Mouse (Mus musculus) midbrain, embryonic 15.5 days (tissue): ENCODE data around the gene Ttc34. TPM values are rescaled to one million over a fixed set of nuclear protein-coding genes. Genes with fewer than 3 reads are reported as not detected.

Experiments
- ATAC-seq: fragments of 200-750 bp; cut with Nextera tagmentation; replicated peaks from 2 replicates; pipeline ENCODE4 v1.8.0; 2017; ENCODE audit warnings: moderate TSS enrichment
- H3K27ac ChIP-seq: fragments of 300-500 bp; sonication (generic); 2 replicates; pipeline ENCODE4 v1.5.1; 2015; ENCODE audit warnings: mild to moderate bottlenecking, inconsistent platforms
- H3K27me3 ChIP-seq: fragments of 300-500 bp; sonication (generic); replicated peaks from 2 replicates; pipeline ENCODE4 v1.6.1; 2015; ENCODE audit warnings: inconsistent platforms
- H3K36me3 ChIP-seq: fragments of 300-500 bp; sonication (generic); replicated peaks from 2 replicates; pipeline ENCODE4 v1.6.1; 2015; ENCODE audit warnings: inconsistent platforms
- H3K4me1 ChIP-seq: fragments of 300-500 bp; sonication (generic); 2 replicates; pipeline ENCODE4 v1.6.1; 2015; ENCODE audit warnings: inconsistent platforms
- H3K4me2 ChIP-seq: fragments of 300-500 bp; sonication (generic); 2 replicates; pipeline ENCODE4 v1.6.1; 2015; ENCODE audit warnings: inconsistent platforms, mild to moderate bottlenecking, moderate library complexity
- H3K4me3 ChIP-seq: fragments of 300-500 bp; sonication (generic); 2 replicates; pipeline ENCODE4 v1.5.1; 2015; ENCODE audit warnings: mild to moderate bottlenecking, inconsistent platforms
- H3K9ac ChIP-seq: fragments of 300-500 bp; sonication (generic); 2 replicates; pipeline ENCODE4 v1.6.1; 2015; ENCODE audit warnings: mild to moderate bottlenecking, inconsistent platforms
- H3K9me3 ChIP-seq: fragments of 300-500 bp; sonication (generic); 2 replicates; pipeline ENCODE4 v1.6.1; 2016; ENCODE audit warnings: inconsistent platforms
- WGBS: fragments of 180-500 bp; shearing (Covaris S2); methylation state at CpG from one replicate; pipeline ENCODE4 v1.1.7; 2015; ENCODE audit warnings: mixed read lengths; 5-methylcytosine and 5-hydroxymethylcytosine counted together
- polyA plus RNA-seq: library from polyadenylated mRNA; unstranded; fragments of >200 nt; fragmentation: Nextera tagmentation; extraction: Ambion mirVana; gene quantifications from 2 replicates; pipeline ENCODE4 v1.2.1, GENCODE M21; 2015

The Ttc34 gene
- polyA plus RNA-seq, 1 experiment from 2014 or later, result 1.6 TPM

GRCm38 (mm10) chr4:154907833-154908232 lies 70.6 kb downstream of the Ttc34 start:
- 44% methylated on average over 17 of the region's 17 CpGs for WGBS
- H3K9me3 ChIP-seq, result no peaks in the 10 kb centered on the region
- H3K9ac ChIP-seq, result no peak overlapping the region
- no peaks in the 10 kb centered on the region for H3K36me3 ChIP-seq
- no peak overlapping the region for H3K4me3 ChIP-seq
- H3K27me3 ChIP-seq, result no peaks in the 10 kb centered on the region
- peak overlapping the region; percentile 7; the same call in 1 of the 2 replicates for H3K4me2 ChIP-seq
- no peak overlapping the region for H3K27ac ChIP-seq
- ATAC-seq, result 0 out of 2 replicates have a peak, but pooled peaks have one; percentile 60
- peaks cover 10% of the 10 kb centered on the region for H3K4me1 ChIP-seq

- WGBS, result 91% methylated on average over 5 of the region's 5 CpGs
- Histone ChIP-seq H3K4me3 (no peak overlapping the region), H3K4me2 (no peak overlapping the region), H3K4me1 (peaks cover 10% of the 10 kb centered on the region), H3K9ac (no peak overlapping the region), H3K27ac (no peak overlapping the region), H3K36me3 (no peaks in the 10 kb centered on the region), H3K9me3 (no peaks in the 10 kb centered on the region), H3K27me3 (no peaks in the 10 kb centered on the region)
- no peak for ATAC-seq
Observed at GRCm38 (mm10) chr4:154908490-154908889, 71.2 kb downstream of the Ttc34 start.

- ATAC-seq, result no peak
- Histone ChIP-seq H3K27me3 (no peaks in the 10 kb centered on the region), H3K4me1 (peaks cover 4% of the 10 kb centered on the region), H3K27ac (no peak overlapping the region), H3K4me3 (no peak overlapping the region), H3K9ac (no peak overlapping the region), H3K4me2 (no peak overlapping the region), H3K36me3 (no peaks in the 10 kb centered on the region), H3K9me3 (no peaks in the 10 kb centered on the region)
- 15% methylated on average over 15 of the region's 15 CpGs for WGBS
Observed at GRCm38 (mm10) chr4:154910606-154911522, 73.6 kb downstream of the Ttc34 start.

- WGBS, result 75% methylated on average over 2 of the region's 2 CpGs
- H3K9ac ChIP-seq, result no peak overlapping the region
- ATAC-seq, result no peak
Observed at GRCm38 (mm10) chr4:154911644-154912043, 74.4 kb downstream of the Ttc34 start.

GRCm38 (mm10) chr4:154913845-154914244 lies 76.6 kb downstream of the Ttc34 start:
- H3K4me1 ChIP-seq, result no peaks in the 10 kb centered on the region
- H3K9me3 ChIP-seq, result no peaks in the 10 kb centered on the region
- no peaks in the 10 kb centered on the region for H3K27me3 ChIP-seq
- H3K27ac ChIP-seq, result no peak overlapping the region
- no peaks in the 10 kb centered on the region for H3K36me3 ChIP-seq
- WGBS, result 92% methylated on average over 3 of the region's 3 CpGs
- no peak overlapping the region for H3K4me3 ChIP-seq
- H3K4me2 ChIP-seq, result no peak overlapping the region
- H3K9ac ChIP-seq, result no peak overlapping the region
- ATAC-seq, result no peak

More at GRCm38 (mm10) chr4:154911644-154912043, 74.4 kb downstream of the Ttc34 start:
- Histone ChIP-seq H3K36me3 (no peaks in the 10 kb centered on the region), H3K27me3 (no peaks in the 10 kb centered on the region), H3K4me2 (no peak overlapping the region), H3K27ac (no peak overlapping the region), H3K9me3 (no peaks in the 10 kb centered on the region), H3K4me3 (no peak overlapping the region), H3K4me1 (peaks cover 4% of the 10 kb centered on the region)

- WGBS, result 89% methylated on average over 4 of the region's 4 CpGs
- Histone ChIP-seq H3K4me1 (no peaks in the 10 kb centered on the region), H3K9ac (no peak overlapping the region), H3K36me3 (no peaks in the 10 kb centered on the region), H3K27ac (no peak overlapping the region), H3K4me2 (no peak overlapping the region), H3K27me3 (no peaks in the 10 kb centered on the region), H3K9me3 (no peaks in the 10 kb centered on the region), H3K4me3 (no peak overlapping the region)
- no peak for ATAC-seq
Observed at GRCm38 (mm10) chr4:154914252-154914651, 77.0 kb downstream of the Ttc34 start.

GRCm38 (mm10) chr4:154914707-154915106 lies 77.4 kb downstream of the Ttc34 start:
- Histone ChIP-seq H3K9me3 (no peaks in the 10 kb centered on the region), H3K4me2 (no peak overlapping the region), H3K36me3 (no peaks in the 10 kb centered on the region), H3K27me3 (no peaks in the 10 kb centered on the region), H3K4me1 (no peaks in the 10 kb centered on the region), H3K4me3 (no peak overlapping the region), H3K9ac (no peak overlapping the region), H3K27ac (no peak overlapping the region)
- 86% methylated on average over 3 of the region's 3 CpGs for WGBS
- no peak for ATAC-seq

- no peak for ATAC-seq
- no peaks in the 10 kb centered on the region for H3K9me3 ChIP-seq
- H3K9ac ChIP-seq, result no peak overlapping the region
- no peaks in the 10 kb centered on the region for H3K36me3 ChIP-seq
- no peak overlapping the region for H3K4me3 ChIP-seq
- no peaks in the 10 kb centered on the region for H3K27me3 ChIP-seq
- 87% methylated on average over 10 of the region's 10 CpGs for WGBS
- H3K4me1 ChIP-seq, result no peaks in the 10 kb centered on the region
- H3K27ac ChIP-seq, result no peak overlapping the region
- H3K4me2 ChIP-seq, result no peak overlapping the region
Observed at GRCm38 (mm10) chr4:154915286-154915685, 78.0 kb downstream of the Ttc34 start.

GRCm38 (mm10) chr4:154916662-154917061 lies 79.4 kb downstream of the Ttc34 start:
- no peak overlapping the region for H3K27ac ChIP-seq
- no peak for ATAC-seq
- no peak overlapping the region for H3K4me2 ChIP-seq
- no peaks in the 10 kb centered on the region for H3K36me3 ChIP-seq
- H3K9me3 ChIP-seq, result no peaks in the 10 kb centered on the region
- no peak overlapping the region for H3K4me3 ChIP-seq
- no peak overlapping the region for H3K9ac ChIP-seq
- H3K27me3 ChIP-seq, result no peaks in the 10 kb centered on the region
- WGBS, result 85% methylated on average over 4 of the region's 4 CpGs
- no peaks in the 10 kb centered on the region for H3K4me1 ChIP-seq

Other genes starting within 250 kb of the Ttc34 start
- gene Prdm16, start 200.6 kb upstream of the Ttc34 start, polyA plus RNA-seq, result 11.2 and 11.5 TPM in 2 replicates
- gene Actrt2, start 169.6 kb upstream of the Ttc34 start, polyA plus RNA-seq, result not detected in 2 replicates
- gene Mmel1, start 32.1 kb downstream of the Ttc34 start, polyA plus RNA-seq, result 0.31 and 0.49 TPM in 2 replicates
- 56.1 and 62.6 TPM in 2 replicates for gene Fam213b, start 61.7 kb downstream of the Ttc34 start, polyA plus RNA-seq
- 0.19 and 0.28 TPM in 2 replicates for gene Tnfrsf14, start 91.1 kb downstream of the Ttc34 start, polyA plus RNA-seq
- gene Hes5, start 123.5 kb downstream of the Ttc34 start, polyA plus RNA-seq, result 116 and 149 TPM in 2 replicates
- gene Pank4, start 126.7 kb downstream of the Ttc34 start, polyA plus RNA-seq, result 44.3 and 44.9 TPM in 2 replicates
- 20.1 and 23.0 TPM in 2 replicates for gene Plch2, start 219.3 kb downstream of the Ttc34 start, polyA plus RNA-seq
- gene Pex10, start 229.6 kb downstream of the Ttc34 start, polyA plus RNA-seq, result 21.9 and 22.7 TPM in 2 replicates
- gene Rer1, start 248.9 kb downstream of the Ttc34 start, polyA plus RNA-seq, result 111 and 115 TPM in 2 replicates
- 8.2 and 8.9 TPM in 2 replicates for gene Morn1, start 249.1 kb downstream of the Ttc34 start, polyA plus RNA-seq